Mouse (Mus musculus): ENCODE measurements around the gene 2300009A05Rik. TPM values are rescaled to one million over a fixed set of nuclear protein-coding genes. Genes with fewer than 3 reads are reported as not detected.

The 2300009A05Rik gene
- polyA plus RNA-seq, 1 experiment from 2014 or later: 53.2 TPM

DNA sequence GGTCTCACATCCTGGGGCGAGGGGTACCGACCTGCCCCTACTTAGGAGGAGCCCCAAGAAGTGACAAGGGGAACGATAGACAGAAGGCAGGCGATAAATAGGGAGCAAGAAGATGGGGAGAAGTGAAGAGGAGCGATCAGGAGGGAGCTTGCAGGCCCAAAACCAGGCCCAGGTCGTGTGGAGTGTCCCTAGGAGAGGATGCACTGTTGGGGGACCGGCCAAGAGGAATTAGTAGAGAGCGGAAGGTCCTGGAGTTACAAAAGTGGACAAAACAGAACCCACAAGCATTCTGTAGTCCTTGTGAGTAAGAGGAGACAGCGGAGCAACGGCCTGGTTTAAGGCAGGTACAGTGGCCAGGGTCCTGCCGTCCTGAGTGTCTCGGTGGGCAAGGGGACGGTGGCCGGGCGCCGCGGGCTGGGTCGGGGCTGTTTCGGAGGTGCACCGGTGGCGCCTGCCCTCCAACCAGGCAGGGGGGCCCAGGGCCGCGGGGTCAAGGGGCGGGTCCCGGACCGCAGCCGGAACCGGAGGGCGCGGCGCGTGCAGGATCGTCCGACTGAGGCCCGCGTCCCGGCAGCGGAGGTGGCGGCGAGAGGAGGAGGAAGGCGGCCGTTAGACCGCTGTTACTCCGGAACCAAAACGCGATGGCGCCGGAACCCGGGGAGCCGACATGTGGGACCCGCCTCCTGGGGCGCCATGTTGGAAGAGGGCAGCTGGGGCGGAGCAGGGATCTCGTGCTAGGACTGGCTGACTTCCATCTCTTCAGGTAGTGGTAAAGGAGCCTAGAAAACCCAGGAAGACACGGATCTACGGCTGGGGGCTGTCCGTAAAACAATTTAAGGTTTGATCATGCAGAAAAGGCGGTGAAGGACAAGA lies 21.5 kb downstream of the 2300009A05Rik start, which contains the start of gene Map2k5:
TSS of gene Map2k5 (minus strand) at position 633 of the 873 bp plus-strand sequence.
- H3K9ac ChIP-seq: peak within 1 kb of the TSS; percentile 75
- H3K4me3 ChIP-seq (replicated peaks): peak within 1 kb of the TSS; percentile 73
- H3K4me2 ChIP-seq: peak within 1 kb of the TSS; percentile 86
- peak; percentile 95 for ATAC-seq (replicated peaks; ENCODE audit: low FRiP score)
- H3K27ac ChIP-seq: peak within 1 kb of the TSS; percentile 91
- peaks cover 21% of the 10 kb centered on the region; the same call in 1 of the 2 replicates for H3K36me3 ChIP-seq
- H3K27me3 ChIP-seq: no peaks in the 10 kb centered on the region
- WGBS: under 1% methylated on average over 58 of the region's 58 CpGs
- H3K4me1 ChIP-seq: peaks cover 29% of the 10 kb centered on the region
- no peaks in the 10 kb centered on the region for H3K9me3 ChIP-seq (replicated peaks)

DNA sequence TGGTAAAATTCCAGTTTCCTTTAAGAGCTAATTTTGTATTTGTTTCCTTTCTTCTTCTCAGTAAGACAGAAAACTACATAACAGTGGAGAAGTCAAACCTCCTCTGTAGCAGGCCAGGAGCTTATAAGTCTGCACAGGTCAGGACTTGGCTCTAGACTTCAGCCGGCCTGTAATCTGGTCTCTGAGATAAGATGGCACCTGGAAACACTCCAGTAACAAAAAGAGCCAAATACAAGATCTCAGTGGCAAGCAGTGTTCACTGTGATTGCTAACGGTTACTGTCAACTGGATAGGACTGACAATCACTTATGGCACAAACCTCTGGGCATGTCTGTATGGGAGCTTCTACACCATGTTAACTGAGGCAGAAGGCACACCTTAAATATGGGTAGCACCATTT lies 25.7 kb downstream of the 2300009A05Rik start:
- Histone ChIP-seq H3K36me3 (peaks cover 58% of the 10 kb centered on the region), H3K4me3 (replicated peaks) (no peak overlapping the region), H3K9ac (no peak overlapping the region), H3K9me3 (replicated peaks) (no peaks in the 10 kb centered on the region), H3K27ac (no peak overlapping the region), H3K4me1 (peaks cover 26% of the 10 kb centered on the region), H3K27me3 (no peaks in the 10 kb centered on the region), H3K4me2 (no peak overlapping the region)
- 80% methylated on average over 2 of the region's 2 CpGs for WGBS
- no peak for ATAC-seq (replicated peaks; ENCODE audit: low FRiP score)

- H3K9me3 ChIP-seq (replicated peaks): no peaks in the 10 kb centered on the region
- no peak overlapping the region for H3K4me3 ChIP-seq (replicated peaks)
- H3K27me3 ChIP-seq: no peaks in the 10 kb centered on the region
- H3K36me3 ChIP-seq: peaks cover 62% of the 10 kb centered on the region
- 80% methylated on average over 8 of the region's 8 CpGs for WGBS
- peaks cover 24% of the 10 kb centered on the region for H3K4me1 ChIP-seq
- no peak overlapping the region for H3K4me2 ChIP-seq
- H3K9ac ChIP-seq: no peak overlapping the region
- no peak overlapping the region for H3K27ac ChIP-seq
- ATAC-seq (replicated peaks; ENCODE audit: low FRiP score): no peak
Measured at GRCm38 (mm10) chr9:63372541-63372940, 26.5 kb downstream of the 2300009A05Rik start.

GRCm38 (mm10) chr9:63360410-63360809 lies 38.6 kb downstream of the 2300009A05Rik start:
- H3K4me2 ChIP-seq: no peak overlapping the region
- ATAC-seq (replicated peaks; ENCODE audit: low FRiP score): no peak
- no peak overlapping the region for H3K27ac ChIP-seq
- H3K4me3 ChIP-seq (replicated peaks): no peak overlapping the region
- H3K9ac ChIP-seq: no peak overlapping the region
- peaks cover 10% of the 10 kb centered on the region for H3K36me3 ChIP-seq
- H3K9me3 ChIP-seq (replicated peaks): no peaks in the 10 kb centered on the region
- no peaks in the 10 kb centered on the region for H3K27me3 ChIP-seq
- peaks cover 16% of the 10 kb centered on the region for H3K4me1 ChIP-seq
- WGBS: 61% methylated on average over 3 of the region's 3 CpGs

GRCm38 (mm10) chr9:63359016-63359415 lies 40.0 kb downstream of the 2300009A05Rik start:
- WGBS: 84% methylated on average over 5 of the region's 5 CpGs
- Histone ChIP-seq H3K36me3 (0 out of 2 replicates have a peak, but pooled peaks cover 3% of the 10 kb centered on the region), H3K9ac (no peak overlapping the region), H3K4me2 (no peak overlapping the region), H3K9me3 (replicated peaks) (no peaks in the 10 kb centered on the region), H3K4me3 (replicated peaks) (no peak overlapping the region), H3K4me1 (peaks cover 21% of the 10 kb centered on the region), H3K27me3 (no peaks in the 10 kb centered on the region), H3K27ac (no peak overlapping the region)
- no peak for ATAC-seq (replicated peaks; ENCODE audit: low FRiP score)

DNA sequence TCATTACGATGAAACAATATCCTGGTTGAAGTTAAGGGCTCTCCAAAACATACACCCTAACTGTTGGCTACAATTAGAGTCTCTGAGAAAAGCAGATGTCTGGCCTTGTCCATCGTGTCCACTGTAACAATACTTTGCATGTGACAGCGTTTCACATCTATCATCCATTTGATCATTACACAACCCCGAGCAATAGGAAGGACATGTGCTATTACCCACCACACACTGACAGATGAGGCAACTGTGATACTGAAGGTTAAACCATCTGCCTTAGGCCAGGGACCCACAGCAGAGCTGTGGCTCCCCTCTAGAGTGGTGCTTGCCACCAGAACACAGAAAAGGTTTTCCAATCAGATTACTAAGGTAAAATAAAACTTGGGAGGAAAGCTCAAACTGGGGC lies 42.3 kb downstream of the 2300009A05Rik start:
- WGBS: 48% methylated on average over 4 of the region's 4 CpGs
- H3K9me3 ChIP-seq (replicated peaks): no peaks in the 10 kb centered on the region
- ATAC-seq (replicated peaks; ENCODE audit: low FRiP score): no peak

GRCm38 (mm10) chr9:63356278-63356677 lies 42.8 kb downstream of the 2300009A05Rik start:
- no peak for ATAC-seq (replicated peaks; ENCODE audit: low FRiP score)
- peaks cover 23% of the 10 kb centered on the region for H3K4me1 ChIP-seq
- no peaks in the 10 kb centered on the region for H3K27me3 ChIP-seq
- 0 out of 2 replicates have a peak, but pooled peaks cover 3% of the 10 kb centered on the region for H3K36me3 ChIP-seq
- H3K27ac ChIP-seq: 0 out of 2 replicates have a peak overlapping the region, but pooled peaks have one; percentile 3
- WGBS: 31% methylated on average over 9 of the region's 9 CpGs
- H3K4me2 ChIP-seq: no peak overlapping the region
- H3K4me3 ChIP-seq (replicated peaks): no peak overlapping the region
- H3K9me3 ChIP-seq (replicated peaks): no peaks in the 10 kb centered on the region
- no peak overlapping the region for H3K9ac ChIP-seq

More for the DNA sequence above, 42.3 kb downstream of the 2300009A05Rik start:
- peaks cover 23% of the 10 kb centered on the region for H3K4me1 ChIP-seq
- no peak overlapping the region for H3K9ac ChIP-seq
- H3K27me3 ChIP-seq: no peaks in the 10 kb centered on the region
- H3K4me3 ChIP-seq (replicated peaks): no peak overlapping the region
- H3K27ac ChIP-seq: 0 out of 2 replicates have a peak overlapping the region, but pooled peaks have one; percentile 3
- no peak overlapping the region for H3K4me2 ChIP-seq
- 0 out of 2 replicates have a peak, but pooled peaks cover 3% of the 10 kb centered on the region for H3K36me3 ChIP-seq

- H3K27me3 ChIP-seq: no peaks in the 10 kb centered on the region
- H3K4me2 ChIP-seq: no peak overlapping the region
- H3K4me1 ChIP-seq: peaks cover 23% of the 10 kb centered on the region
- H3K9me3 ChIP-seq (replicated peaks): no peaks in the 10 kb centered on the region
- 57% methylated on average over 4 of the region's 4 CpGs for WGBS
- no peak overlapping the region for H3K27ac ChIP-seq
- 0 out of 2 replicates have a peak, but pooled peaks cover 3% of the 10 kb centered on the region for H3K36me3 ChIP-seq
- H3K4me3 ChIP-seq (replicated peaks): no peak overlapping the region
- ATAC-seq (replicated peaks; ENCODE audit: low FRiP score): no peak
- no peak overlapping the region for H3K9ac ChIP-seq
Measured at GRCm38 (mm10) chr9:63354168-63354567, 44.9 kb downstream of the 2300009A05Rik start.

- no peaks in the 10 kb centered on the region for H3K36me3 ChIP-seq
- no peak for ATAC-seq (replicated peaks; ENCODE audit: low FRiP score)
- no peak overlapping the region for H3K27ac ChIP-seq
- WGBS: 90% methylated on average over 8 of the region's 8 CpGs
- no peaks in the 10 kb centered on the region for H3K27me3 ChIP-seq
- no peak overlapping the region for H3K4me3 ChIP-seq (replicated peaks)
- H3K4me1 ChIP-seq: peaks cover 31% of the 10 kb centered on the region
- no peak overlapping the region for H3K9ac ChIP-seq
- H3K4me2 ChIP-seq: no peak overlapping the region
- H3K9me3 ChIP-seq (replicated peaks): no peaks in the 10 kb centered on the region
Measured at GRCm38 (mm10) chr9:63350030-63350429, 49.0 kb downstream of the 2300009A05Rik start.

GRCm38 (mm10) chr9:63349241-63349640 lies 49.8 kb downstream of the 2300009A05Rik start:
- no peaks in the 10 kb centered on the region for H3K27me3 ChIP-seq

GRCm38 (mm10) chr9:63348146-63348545 lies 50.9 kb downstream of the 2300009A05Rik start:
- no peak overlapping the region for H3K27ac ChIP-seq
- peaks cover 27% of the 10 kb centered on the region for H3K4me1 ChIP-seq
- H3K36me3 ChIP-seq: no peaks in the 10 kb centered on the region
- no peak overlapping the region for H3K4me2 ChIP-seq
- WGBS: 79% methylated on average over 1 of the region's 1 CpGs
- no peaks in the 10 kb centered on the region for H3K9me3 ChIP-seq (replicated peaks)
- H3K4me3 ChIP-seq (replicated peaks): no peak overlapping the region
- no peak overlapping the region for H3K9ac ChIP-seq
- no peaks in the 10 kb centered on the region for H3K27me3 ChIP-seq
- ATAC-seq (replicated peaks; ENCODE audit: low FRiP score): no peak

More at GRCm38 (mm10) chr9:63349241-63349640, 49.8 kb downstream of the 2300009A05Rik start:
- Histone ChIP-seq H3K9me3 (replicated peaks) (no peaks in the 10 kb centered on the region), H3K36me3 (no peaks in the 10 kb centered on the region), H3K4me2 (no peak overlapping the region), H3K27ac (no peak overlapping the region), H3K4me3 (replicated peaks) (no peak overlapping the region), H3K9ac (no peak overlapping the region), H3K4me1 (peaks cover 32% of the 10 kb centered on the region)
- no peak for ATAC-seq (replicated peaks; ENCODE audit: low FRiP score)
- 85% methylated on average over 3 of the region's 3 CpGs for WGBS

GRCm38 (mm10) chr9:63346029-63346428 lies 53.0 kb downstream of the 2300009A05Rik start:
- no peaks in the 10 kb centered on the region for H3K36me3 ChIP-seq
- no peak overlapping the region for H3K27ac ChIP-seq
- H3K4me1 ChIP-seq: peaks cover 34% of the 10 kb centered on the region
- ATAC-seq (replicated peaks; ENCODE audit: low FRiP score): peak; percentile 36; the same call in 1 of the 2 replicates
- H3K9ac ChIP-seq: no peak overlapping the region
- H3K9me3 ChIP-seq (replicated peaks): no peaks in the 10 kb centered on the region
- WGBS: 75% methylated on average over 6 of the region's 6 CpGs
- no peak overlapping the region for H3K4me2 ChIP-seq
- no peaks in the 10 kb centered on the region for H3K27me3 ChIP-seq
- H3K4me3 ChIP-seq (replicated peaks): no peak overlapping the region
